Mouse (Mus musculus) cerebellum, adult 2 months (tissue): Measurements from ENCODE around the gene Dennd6b. TPM values are rescaled to one million over a fixed set of nuclear protein-coding genes. Genes with fewer than 3 reads are reported as not detected.

ENCODE experiments used
- DNase-seq, 2 experiments: peaks; one replicate each; pipeline ENCODE4 v3.0.0; 2021
- H3K27ac ChIP-seq: fragments of 200-500 bp; 2 replicates; pipeline ENCODE4 v1.5.1; 2012; ENCODE audit warnings: low read length, control low read depth, inconsistent platforms; ENCODE audit not compliant: insufficient read depth
- H3K27me3 ChIP-seq: fragments of 200-500 bp; 2 replicates; pipeline ENCODE4 v1.6.1; 2012; ENCODE audit warnings: inconsistent platforms, mild to moderate bottlenecking, low read length, moderate library complexity; ENCODE audit not compliant: control insufficient read depth, insufficient read depth
- H3K4me1 ChIP-seq: fragments of 200-500 bp; 2 replicates; pipeline ENCODE4 v1.6.1; 2011; ENCODE audit warnings: low read length; ENCODE audit not compliant: control insufficient read depth, insufficient read depth
- H3K4me3 ChIP-seq: fragments of 200-500 bp; replicated peaks from 2 replicates; pipeline ENCODE3; 2011; ENCODE audit warnings: mild to moderate bottlenecking, low read depth, low read length, control low read depth; ENCODE audit not compliant: insufficient read depth
- CTCF ChIP-seq: fragments of 200-500 bp; IDR thresholded peaks from 2 replicates; pipeline ENCODE4 v1.5.1; 2011; ENCODE audit warnings: low read depth, mild to moderate bottlenecking, control low read depth, low read length, moderate library complexity, borderline replicate concordance; ENCODE audit not compliant: insufficient read depth
- POLR2A ChIP-seq: fragments of 200-500 bp; IDR thresholded peaks from 2 replicates; pipeline ENCODE4 v1.6.1; 2011; ENCODE audit warnings: low read length, control low read depth, borderline replicate concordance; ENCODE audit not compliant: insufficient read depth
- WGBS: fragments of 180-500 bp; shearing (Covaris S2); methylation state at CpG from one replicate; pipeline ENCODE4 v1.1.7; 2018; 5-methylcytosine and 5-hydroxymethylcytosine counted together
- polyA plus RNA-seq: library from polyadenylated mRNA; depleted of rRNA; stranded (reverse); fragments of >200 nt; gene quantifications from 2 replicates; pipeline ENCODE4 v1.2.3, GENCODE M21; 2012

Dennd6b gene
- polyA plus RNA-seq, 1 experiment, result 156 TPM

- H3K4me1 ChIP-seq, result peaks cover 7% of the 10 kb centered on the region; the same call in 1 of the 2 replicates
- WGBS, result 16% methylated on average over 3 of the region's 3 CpGs
- no peaks in the 10 kb centered on the region for H3K27me3 ChIP-seq
- TF ChIP-seq CTCF (no peak), POLR2A (no peak)
- peak in 1 of 2 experiments; percentile 26 for DNase-seq
- peak overlapping the region; percentile 58 for H3K4me3 ChIP-seq
- no peak overlapping the region for H3K27ac ChIP-seq
Observed at GRCm38 (mm10) chr15:89213517-89213916, 17.2 kb upstream of the Dennd6b start.

GRCm38 (mm10) chr15:89212495-89212894 lies 16.2 kb upstream of the Dennd6b start:
- peak in 1 of 2 experiments; percentile 38 for DNase-seq
- TF ChIP-seq POLR2A (no peak), CTCF (no peak)
- Histone ChIP-seq H3K4me3 (peak overlapping the region; percentile 96), H3K27ac (peak overlapping the region; percentile 91; the same call in 1 of the 2 replicates), H3K4me1 (peaks cover 7% of the 10 kb centered on the region; the same call in 1 of the 2 replicates), H3K27me3 (no peaks in the 10 kb centered on the region)
- WGBS, result 27% methylated on average over 6 of the region's 6 CpGs

- Histone ChIP-seq H3K27ac (peak overlapping the region; percentile 91), H3K4me3 (peak overlapping the region; percentile 96), H3K27me3 (no peaks in the 10 kb centered on the region), H3K4me1 (peaks cover 7% of the 10 kb centered on the region; the same call in 1 of the 2 replicates)
- 1% methylated on average over 35 of the region's 35 CpGs for WGBS
- peak in 1 of 2 experiments; percentile 62 for DNase-seq
- TF ChIP-seq POLR2A, result no peak
- no peak for TF ChIP-seq CTCF
Observed at GRCm38 (mm10) chr15:89211716-89212461, 15.6 kb upstream of the Dennd6b start.

GRCm38 (mm10) chr15:89210915-89211715 lies 14.8 kb upstream of the Dennd6b start, which contains the start of gene Ppp6r2:
TSS of gene Ppp6r2 (plus strand) at chr15:89211553.
- Histone ChIP-seq H3K4me3 (peak within 1 kb of the TSS; percentile 96), H3K27me3 (no peaks in the 10 kb centered on the region), H3K27ac (peak within 1 kb of the TSS; percentile 91), H3K4me1 (peaks cover 7% of the 10 kb centered on the region; the same call in 1 of the 2 replicates)
- DNase-seq, result peak; percentile 84 to 87
- WGBS, result 2% methylated on average over 52 of the region's 73 CpGs
- TF ChIP-seq POLR2A, result peak; percentile 71
- peak; percentile 16; the same call in 1 of the 2 replicates for TF ChIP-seq CTCF

GRCm38 (mm10) chr15:89209886-89210761 lies 13.8 kb upstream of the Dennd6b start:
- Histone ChIP-seq H3K4me1 (peaks cover 2% of the 10 kb centered on the region; the same call in 1 of the 2 replicates), H3K27ac (peak overlapping the region; percentile 87), H3K27me3 (no peaks in the 10 kb centered on the region), H3K4me3 (peak overlapping the region; percentile 57)
- 6% methylated on average over 22 of the region's 22 CpGs for WGBS
- no peak for TF ChIP-seq POLR2A
- peak; percentile 55; the same call in 1 of the 2 replicates for TF ChIP-seq CTCF
- peak; percentile 85 to 94 for DNase-seq

GRCm38 (mm10) chr15:89207457-89207856 lies 11.2 kb upstream of the Dennd6b start:
- TF ChIP-seq POLR2A (no peak), CTCF (no peak)
- peaks cover 2% of the 10 kb centered on the region; the same call in 1 of the 2 replicates for H3K4me1 ChIP-seq
- no peaks in the 10 kb centered on the region for H3K27me3 ChIP-seq
- no peak overlapping the region for H3K4me3 ChIP-seq
- 92% methylated on average over 4 of the region's 4 CpGs for WGBS
- no peak for DNase-seq
- H3K27ac ChIP-seq, result no peak overlapping the region

- peak overlapping the region; percentile 83 for H3K4me3 ChIP-seq
- WGBS, result 19% methylated on average over 15 of the region's 15 CpGs
- H3K27ac ChIP-seq, result peak overlapping the region; percentile 97
- peaks cover 6% of the 10 kb centered on the region for H3K4me1 ChIP-seq
- H3K27me3 ChIP-seq, result no peaks in the 10 kb centered on the region
- peak; percentile 35 to 54 for DNase-seq
- TF ChIP-seq CTCF (no peak), POLR2A (no peak)
Observed at GRCm38 (mm10) chr15:89197056-89197455, 760 bp upstream of the Dennd6b start.
